Mouse (Mus musculus): ENCODE results near the gene Hist1h1c. TPM values are rescaled to one million over a fixed set of nuclear protein-coding genes. Genes with fewer than 3 reads are reported as not detected.

The Hist1h1c gene
- polyA plus RNA-seq, 1 experiment, result 10.8 TPM

DNA sequence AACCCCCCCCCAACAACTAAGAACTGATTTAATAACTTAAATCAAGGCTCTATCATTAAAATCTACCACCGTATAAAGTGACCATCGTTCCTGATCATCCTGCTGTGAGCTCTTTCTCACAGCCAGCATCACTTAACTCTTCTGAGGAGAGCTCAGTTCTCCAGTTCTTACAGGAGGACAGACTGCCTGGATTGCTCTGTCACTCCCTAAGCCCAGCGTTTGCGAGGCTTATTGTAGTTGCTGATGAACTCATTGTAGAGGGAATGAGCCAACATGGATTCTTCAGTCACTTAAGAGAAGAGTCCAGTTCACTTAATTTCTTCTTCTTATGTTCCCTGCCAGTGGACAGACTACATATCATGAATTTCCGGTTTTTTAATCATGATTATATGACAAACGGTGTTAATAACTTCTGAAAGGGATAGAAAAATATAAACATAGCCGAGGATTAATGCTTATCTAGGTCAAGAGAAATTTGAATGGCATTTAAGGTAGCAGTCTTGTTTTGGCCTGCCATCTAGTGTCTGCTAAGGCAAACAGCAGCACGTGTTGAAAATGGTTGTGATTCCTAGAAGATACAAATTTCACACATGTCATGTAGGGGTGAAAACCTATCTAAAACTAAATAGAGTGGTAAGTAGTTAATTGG is 6.3 kb upstream of the Hist1h1c start:
- no peak overlapping the region for H3K27ac ChIP-seq (ENCODE audit: insufficient read depth, low read length)
- H3K4me1 ChIP-seq (ENCODE audit: control insufficient read depth, insufficient read depth, low read length), result no peaks in the 10 kb centered on the region
- H3K36me3 ChIP-seq (ENCODE audit: control insufficient read depth, insufficient read depth, low read length, poor library complexity, severe bottlenecking), result no peaks in the 10 kb centered on the region
- no peaks in the 10 kb centered on the region for H3K9me3 ChIP-seq (replicated peaks; ENCODE audit: control insufficient read depth, insufficient read depth, low read length, poor library complexity, severe bottlenecking)
- no peak overlapping the region for H3K4me3 ChIP-seq (ENCODE audit: low read depth, low read length)
- TF ChIP-seq POLR2A (IDR thresholded peaks at IDR 0.05; ENCODE audit: insufficient read depth, low read length), result no peak
- TF ChIP-seq EP300 (IDR thresholded peaks at IDR 0.05; ENCODE audit: insufficient read depth, low read depth, low read length), result no peak
- TF ChIP-seq CTCF (IDR thresholded peaks at IDR 0.05; ENCODE audit: low read depth, low read length), result peak; percentile 22
- no peak overlapping the region for H3K9ac ChIP-seq (ENCODE audit: low read depth, poor library complexity, severe bottlenecking)
- no peaks in the 10 kb centered on the region for H3K27me3 ChIP-seq (ENCODE audit: control insufficient read depth, insufficient read depth, low read length, poor library complexity, severe bottlenecking)

DNA sequence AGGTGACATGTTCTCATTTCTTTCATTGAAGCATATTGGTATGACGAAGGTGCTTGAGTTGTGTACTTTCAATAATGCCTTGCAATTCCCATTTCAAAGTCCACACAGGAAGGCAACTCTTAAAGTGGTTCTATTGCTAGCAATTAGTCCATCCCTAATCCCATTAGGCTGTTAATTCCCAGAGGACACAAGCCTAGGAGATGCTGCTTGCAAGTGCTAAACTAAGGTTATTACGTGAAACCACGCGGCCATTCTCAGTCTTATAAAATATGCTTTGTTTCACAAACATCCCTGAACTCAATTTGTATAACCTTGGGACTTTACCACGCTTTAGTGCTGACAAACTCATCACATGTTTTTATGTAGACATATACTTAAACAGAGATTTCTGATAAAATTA is 1.5 kb upstream of the Hist1h1c start:
- Histone ChIP-seq H3K27ac (ENCODE audit: insufficient read depth, low read length) (no peak overlapping the region), H3K4me1 (ENCODE audit: control insufficient read depth, insufficient read depth, low read length) (no peaks in the 10 kb centered on the region), H3K27me3 (ENCODE audit: control insufficient read depth, insufficient read depth, low read length, poor library complexity, severe bottlenecking) (no peaks in the 10 kb centered on the region), H3K9me3 (replicated peaks; ENCODE audit: control insufficient read depth, insufficient read depth, low read length, poor library complexity, severe bottlenecking) (no peaks in the 10 kb centered on the region), H3K36me3 (ENCODE audit: control insufficient read depth, insufficient read depth, low read length, poor library complexity, severe bottlenecking) (no peaks in the 10 kb centered on the region), H3K4me3 (ENCODE audit: low read depth, low read length) (no peak overlapping the region), H3K9ac (ENCODE audit: low read depth, poor library complexity, severe bottlenecking) (no peak overlapping the region)
- TF ChIP-seq POLR2A (IDR thresholded peaks at IDR 0.05; ENCODE audit: insufficient read depth, low read length), result no peak
- no peak for TF ChIP-seq EP300 (IDR thresholded peaks at IDR 0.05; ENCODE audit: insufficient read depth, low read depth, low read length)
- TF ChIP-seq CTCF (IDR thresholded peaks at IDR 0.05; ENCODE audit: low read depth, low read length), result no peak

DNA sequence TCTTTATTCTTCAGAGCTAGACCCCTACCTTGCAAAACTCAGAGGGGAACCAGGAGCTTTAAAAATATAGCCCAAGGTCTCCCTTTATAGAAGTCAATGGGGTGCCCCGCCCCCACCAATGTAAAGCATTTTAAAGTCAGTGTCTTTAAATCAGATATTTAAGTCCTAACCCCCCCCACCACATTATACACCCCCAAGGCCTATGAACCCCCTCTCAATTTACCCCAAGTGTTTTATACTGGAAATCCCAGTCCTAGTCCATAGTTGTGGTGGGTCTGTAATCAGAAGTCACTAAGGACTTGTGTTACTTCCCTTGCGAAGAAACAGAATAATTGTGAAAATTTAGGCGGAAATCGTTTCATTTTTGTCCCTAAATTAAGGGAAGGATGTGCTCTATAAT is 567 bp upstream of the Hist1h1c start:
- TF ChIP-seq POLR2A (IDR thresholded peaks at IDR 0.05; ENCODE audit: insufficient read depth, low read length) (no peak), EP300 (IDR thresholded peaks at IDR 0.05; ENCODE audit: insufficient read depth, low read depth, low read length) (no peak), CTCF (IDR thresholded peaks at IDR 0.05; ENCODE audit: low read depth, low read length) (no peak)
- peak overlapping the region; percentile 85 for H3K27ac ChIP-seq (ENCODE audit: insufficient read depth, low read length)
- H3K4me3 ChIP-seq (ENCODE audit: low read depth, low read length), result no peak overlapping the region
- peak overlapping the region; percentile 85 for H3K9ac ChIP-seq (ENCODE audit: low read depth, poor library complexity, severe bottlenecking)
- H3K9me3 ChIP-seq (replicated peaks; ENCODE audit: control insufficient read depth, insufficient read depth, low read length, poor library complexity, severe bottlenecking), result no peaks in the 10 kb centered on the region
- no peaks in the 10 kb centered on the region for H3K36me3 ChIP-seq (ENCODE audit: control insufficient read depth, insufficient read depth, low read length, poor library complexity, severe bottlenecking)
- no peaks in the 10 kb centered on the region for H3K4me1 ChIP-seq (ENCODE audit: control insufficient read depth, insufficient read depth, low read length)
- H3K27me3 ChIP-seq (ENCODE audit: control insufficient read depth, insufficient read depth, low read length, poor library complexity, severe bottlenecking), result no peaks in the 10 kb centered on the region

GRCm38 (mm10) chr13:23739069-23739921 is 687 bp downstream of the Hist1h1c start:
- Histone ChIP-seq H3K9me3 (replicated peaks; ENCODE audit: control insufficient read depth, insufficient read depth, low read length, poor library complexity, severe bottlenecking) (no peaks in the 10 kb centered on the region), H3K4me3 (ENCODE audit: low read depth, low read length) (peak overlapping the region; percentile 74), H3K27me3 (ENCODE audit: control insufficient read depth, insufficient read depth, low read length, poor library complexity, severe bottlenecking) (no peaks in the 10 kb centered on the region), H3K9ac (ENCODE audit: low read depth, poor library complexity, severe bottlenecking) (peak overlapping the region; percentile 83), H3K36me3 (ENCODE audit: control insufficient read depth, insufficient read depth, low read length, poor library complexity, severe bottlenecking) (no peaks in the 10 kb centered on the region), H3K27ac (ENCODE audit: insufficient read depth, low read length) (peak overlapping the region; percentile 90), H3K4me1 (ENCODE audit: control insufficient read depth, insufficient read depth, low read length) (no peaks in the 10 kb centered on the region)
- TF ChIP-seq EP300 (IDR thresholded peaks at IDR 0.05; ENCODE audit: insufficient read depth, low read depth, low read length) (peak; percentile 84), POLR2A (IDR thresholded peaks at IDR 0.05; ENCODE audit: insufficient read depth, low read length) (peak; percentile 99), CTCF (IDR thresholded peaks at IDR 0.05; ENCODE audit: low read depth, low read length) (no peak)

DNA sequence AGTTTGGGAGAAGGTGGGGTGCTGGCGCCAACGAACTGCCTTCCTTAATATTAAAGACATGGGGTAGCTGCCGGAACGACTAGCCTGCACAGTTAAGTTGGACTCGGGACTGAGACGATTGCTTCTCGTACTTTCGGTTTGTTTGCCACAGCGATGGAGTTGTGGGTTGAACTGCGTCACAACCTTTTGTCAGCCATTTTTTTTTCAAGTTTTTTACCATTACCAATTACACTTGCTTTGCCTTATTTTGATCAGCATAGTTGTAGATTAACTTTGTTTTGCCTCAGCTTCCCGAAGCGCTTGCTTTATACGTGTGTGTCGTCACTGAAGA is 1.3 kb downstream of the Hist1h1c start:
- no peaks in the 10 kb centered on the region for H3K27me3 ChIP-seq (ENCODE audit: control insufficient read depth, insufficient read depth, low read length, poor library complexity, severe bottlenecking)
- H3K4me1 ChIP-seq (ENCODE audit: control insufficient read depth, insufficient read depth, low read length), result no peaks in the 10 kb centered on the region
- H3K4me3 ChIP-seq (ENCODE audit: low read depth, low read length), result peak overlapping the region; percentile 74
- H3K27ac ChIP-seq (ENCODE audit: insufficient read depth, low read length), result peak overlapping the region; percentile 90
- no peaks in the 10 kb centered on the region for H3K9me3 ChIP-seq (replicated peaks; ENCODE audit: control insufficient read depth, insufficient read depth, low read length, poor library complexity, severe bottlenecking)
- TF ChIP-seq EP300 (IDR thresholded peaks at IDR 0.05; ENCODE audit: insufficient read depth, low read depth, low read length) (no peak), CTCF (IDR thresholded peaks at IDR 0.05; ENCODE audit: low read depth, low read length) (no peak), POLR2A (IDR thresholded peaks at IDR 0.05; ENCODE audit: insufficient read depth, low read length) (no peak)
- no peaks in the 10 kb centered on the region for H3K36me3 ChIP-seq (ENCODE audit: control insufficient read depth, insufficient read depth, low read length, poor library complexity, severe bottlenecking)
- peak overlapping the region; percentile 83 for H3K9ac ChIP-seq (ENCODE audit: low read depth, poor library complexity, severe bottlenecking)
